Mouse (Mus musculus) left cerebral cortex, adult 8-10 months (tissue): ENCODE results near the gene Rsad2. TPM values are rescaled to one million over a fixed set of nuclear protein-coding genes. Genes with fewer than 3 reads are reported as not detected.
"Not testable (repeated sequence)": the region's sequence is repeated elsewhere in the genome, so short reads cannot be mapped to it uniquely, and the experiment has no call there.

Experiments
- DNase-seq, 2 experiments: peaks; one replicate each; pipeline ENCODE4 v3.0.0; 2022; ENCODE audit warnings: low spot score in 2 of 2
- total RNA-seq, 4 experiments: library from RNA; stranded (reverse); gene quantifications; 2 replicates each; pipeline ENCODE4 v1.2.4; 2022

Rsad2 gene
- total RNA-seq, 4 experiments from 2014 or later = 0.81 to 2.5 (median 1.0) TPM

DNA sequence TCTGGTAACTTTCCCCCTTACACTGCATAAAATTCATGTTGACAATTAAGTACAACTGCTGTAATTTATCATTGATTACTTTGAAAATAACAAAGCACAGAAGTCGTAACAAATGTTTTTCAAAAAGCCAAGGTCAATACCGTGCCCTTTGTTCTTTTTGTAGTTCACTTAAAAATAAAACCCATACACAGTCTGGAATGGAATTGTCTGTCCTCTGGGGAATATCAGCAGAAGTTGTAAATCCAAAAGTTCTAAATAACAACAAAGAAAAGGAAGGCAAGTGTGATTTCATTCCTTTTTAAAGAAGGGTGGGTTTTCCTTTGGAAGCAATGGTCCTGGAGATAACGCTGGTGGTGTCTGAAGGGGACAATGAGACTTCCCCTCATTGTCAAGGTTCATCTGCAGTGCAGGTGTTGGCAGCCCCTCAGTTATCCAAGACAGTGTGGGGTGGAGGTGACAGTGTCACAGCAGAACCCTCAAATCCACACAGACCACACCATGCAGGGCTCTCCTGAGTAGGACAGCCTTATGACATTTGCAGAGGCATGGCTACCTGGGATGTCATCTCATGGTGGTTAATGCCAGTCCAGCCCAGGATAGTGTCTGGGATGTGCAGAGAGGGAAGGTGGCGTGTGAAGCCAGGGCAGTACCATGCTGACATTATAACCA, 9.7 kb downstream of the Rsad2 start:
- no peak for DNase-seq

DNA sequence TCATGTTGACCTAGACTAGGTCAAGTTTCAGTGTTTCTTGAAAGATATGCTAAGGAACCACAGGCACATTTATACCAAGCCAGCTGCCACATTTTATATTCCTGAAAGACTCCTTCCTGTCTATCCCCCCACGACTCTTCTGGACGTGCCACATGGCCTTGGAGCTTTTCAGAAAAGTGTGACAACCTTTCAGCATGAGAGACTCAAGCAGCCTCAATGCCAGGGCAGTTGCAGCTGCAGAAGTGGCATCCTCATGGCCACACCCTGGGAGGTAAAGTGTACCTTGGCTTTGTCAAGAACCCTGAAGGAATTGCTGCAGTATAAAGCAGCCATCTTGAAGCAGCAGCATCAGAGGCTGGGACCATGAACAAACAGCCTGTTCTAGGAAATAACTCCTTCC, 11.7 kb downstream of the Rsad2 start:
- DNase-seq = no peak

DNA sequence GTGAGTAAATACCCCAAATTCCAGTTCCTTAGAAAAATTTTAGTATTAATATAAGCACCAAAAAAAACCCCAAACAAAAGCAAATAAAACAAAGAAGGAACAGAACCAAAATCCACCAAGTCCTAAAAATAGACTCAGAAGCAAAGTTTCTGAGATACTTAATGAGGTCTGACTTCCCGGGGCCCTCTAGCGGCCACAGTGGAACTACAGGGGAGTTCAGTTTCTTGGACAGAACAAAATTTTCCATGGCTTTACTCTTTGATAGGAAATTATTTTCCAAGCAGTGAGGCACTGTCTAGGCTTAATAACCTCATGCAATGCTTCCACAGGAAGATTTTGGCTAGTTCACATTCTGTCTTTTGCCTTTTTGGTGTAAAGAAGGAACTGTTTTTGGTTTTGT, 12.2 kb downstream of the Rsad2 start:
- peak; percentile 35 to 76 for DNase-seq

DNA sequence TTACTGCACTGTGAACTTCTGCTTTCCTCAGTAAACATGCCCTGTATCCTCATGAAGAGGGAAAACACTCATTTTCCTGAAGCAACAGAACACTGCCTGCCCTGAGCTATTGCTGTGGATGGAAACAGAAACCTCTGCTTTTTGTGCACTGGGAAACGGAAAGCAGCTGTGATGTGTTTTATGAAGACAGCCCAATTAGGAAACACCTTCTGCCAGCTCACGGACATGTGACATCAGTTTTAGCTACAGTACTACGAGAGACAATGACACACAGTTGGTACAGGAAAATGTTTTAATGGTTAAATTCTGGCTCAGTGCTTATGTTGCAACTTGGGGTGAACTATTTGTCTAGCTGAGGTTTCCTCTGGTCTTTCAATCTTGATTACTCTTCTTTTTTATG, 16.9 kb downstream of the Rsad2 start:
- DNase-seq = no peak

DNA sequence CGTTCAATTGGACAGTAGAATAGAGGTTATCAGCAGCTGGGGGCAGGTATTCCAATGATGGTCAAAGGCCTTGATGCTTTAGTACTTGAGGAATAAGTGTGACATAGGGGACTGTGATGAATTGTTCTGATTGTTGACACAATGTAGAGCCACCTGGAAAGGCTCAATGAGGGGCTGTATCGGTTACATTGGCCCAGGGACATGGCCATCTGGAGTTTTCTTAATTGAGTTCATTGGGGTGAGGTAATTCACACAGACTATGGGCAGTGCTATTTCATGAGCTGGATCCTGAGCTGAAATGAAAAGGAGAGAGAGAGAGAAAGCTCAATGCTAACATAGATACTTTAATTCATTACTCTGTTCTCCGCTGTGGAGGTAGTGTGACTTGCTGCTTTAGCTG, 18.3 kb downstream of the Rsad2 start:
- DNase-seq = no peak

DNA sequence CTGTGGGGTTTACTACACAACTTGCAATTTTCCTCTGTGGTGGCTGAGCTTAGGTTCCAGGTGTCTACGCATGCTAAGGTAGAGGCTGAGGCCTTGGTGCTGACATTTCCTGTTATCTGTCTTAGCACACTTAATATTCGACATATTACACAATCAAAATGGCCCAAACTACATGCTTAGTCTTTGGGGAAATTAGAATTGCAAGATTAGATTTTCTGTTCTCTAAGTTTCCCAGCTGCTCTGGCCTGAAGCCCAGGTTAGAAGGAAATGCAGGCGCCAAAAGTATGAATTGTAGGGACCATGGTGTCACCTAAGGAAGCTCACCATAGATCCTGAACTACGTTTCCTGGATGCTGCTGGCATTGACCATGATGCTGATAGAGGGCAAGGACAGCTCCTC, 19.9 kb downstream of the Rsad2 start:
- no peak for DNase-seq

DNA sequence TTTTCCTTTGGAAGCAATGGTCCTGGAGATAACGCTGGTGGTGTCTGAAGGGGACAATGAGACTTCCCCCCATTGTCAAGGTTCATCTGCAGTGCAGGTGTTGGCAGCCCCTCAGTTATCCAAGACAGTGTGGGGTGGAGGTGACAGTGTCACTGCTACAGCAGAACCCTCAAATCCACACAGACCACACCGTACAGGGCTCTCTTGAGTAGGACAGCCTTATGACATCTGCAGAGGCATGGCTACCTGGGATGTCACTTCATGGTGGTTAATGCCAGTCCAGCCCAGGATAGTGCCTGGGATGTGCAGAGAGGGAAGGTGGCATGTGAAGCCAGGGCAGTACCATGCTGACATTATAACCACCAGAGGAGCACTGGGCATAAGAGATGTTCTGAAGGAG, 27.5 kb downstream of the Rsad2 start:
- DNase-seq = not testable (repeated sequence)

DNA sequence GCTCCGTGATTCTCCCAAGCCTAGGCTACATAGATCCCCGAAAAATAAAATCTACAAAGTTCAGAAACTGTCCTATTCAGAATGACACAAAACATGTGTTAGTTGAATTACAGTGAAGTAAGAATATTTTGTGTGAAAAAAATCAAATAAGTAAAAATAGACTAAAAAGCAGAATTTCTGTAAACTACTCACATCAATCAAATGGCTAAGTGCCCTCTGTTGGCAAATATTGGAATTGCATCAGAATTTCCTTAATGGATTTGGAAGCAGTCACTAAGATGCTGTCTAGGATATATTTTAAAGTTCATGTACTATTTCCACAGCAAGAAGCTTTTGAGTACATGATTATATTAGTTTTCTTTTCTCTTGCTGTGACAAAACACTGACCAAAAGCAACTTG, 31.4 kb downstream of the Rsad2 start:
- DNase-seq = no peak

DNA sequence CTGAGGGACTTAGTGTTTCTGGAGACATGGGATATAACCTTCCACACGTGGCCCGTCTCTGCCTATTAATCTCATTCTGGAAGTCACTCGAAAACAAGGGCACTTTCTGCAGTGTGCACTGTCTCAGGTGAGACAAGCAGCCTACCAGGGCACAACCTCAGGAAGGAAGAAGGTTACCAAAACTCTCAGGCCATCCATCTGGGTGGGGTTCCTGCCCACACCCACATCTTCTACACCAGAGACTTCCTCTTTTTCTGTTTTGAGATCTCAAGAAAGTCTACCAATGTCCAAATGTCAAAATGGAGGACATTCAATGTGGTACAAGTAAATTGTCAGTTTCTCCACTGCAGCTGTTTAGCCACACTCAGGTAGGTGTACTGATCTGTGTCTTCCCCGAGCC, 37.9 kb downstream of the Rsad2 start:
- no peak for DNase-seq

DNA sequence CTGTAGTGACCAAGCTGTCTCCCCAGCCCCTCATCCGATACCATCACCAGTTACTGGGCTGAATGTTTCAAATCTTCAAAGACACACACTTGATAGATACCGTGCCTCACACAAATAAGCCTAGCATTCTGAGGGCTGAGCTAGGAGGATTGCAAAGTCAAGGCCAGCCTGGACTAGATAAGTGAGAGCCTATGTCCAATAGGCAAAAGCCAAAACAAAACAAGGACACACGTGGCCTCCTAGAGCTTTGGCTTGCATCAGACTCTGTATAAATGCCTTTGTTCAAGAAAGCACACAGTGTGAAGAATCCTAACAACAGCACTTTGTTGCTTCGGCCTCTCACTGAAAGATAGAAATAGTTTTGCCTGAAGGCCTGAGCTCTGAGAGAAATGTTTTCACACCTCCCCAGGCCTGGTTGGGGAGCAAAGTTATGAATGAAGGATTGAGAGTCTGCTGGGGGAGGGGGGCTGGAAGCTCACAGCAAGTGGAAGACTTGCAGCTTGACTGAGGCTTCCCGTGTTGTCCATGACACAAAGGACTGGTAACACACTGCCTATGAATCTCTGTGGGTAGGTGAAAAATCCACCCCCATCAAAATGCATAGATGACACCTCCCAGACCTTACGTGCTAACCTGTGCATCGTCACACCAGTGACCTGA, 39.5 kb downstream of the Rsad2 start:
- no peak for DNase-seq

DNA sequence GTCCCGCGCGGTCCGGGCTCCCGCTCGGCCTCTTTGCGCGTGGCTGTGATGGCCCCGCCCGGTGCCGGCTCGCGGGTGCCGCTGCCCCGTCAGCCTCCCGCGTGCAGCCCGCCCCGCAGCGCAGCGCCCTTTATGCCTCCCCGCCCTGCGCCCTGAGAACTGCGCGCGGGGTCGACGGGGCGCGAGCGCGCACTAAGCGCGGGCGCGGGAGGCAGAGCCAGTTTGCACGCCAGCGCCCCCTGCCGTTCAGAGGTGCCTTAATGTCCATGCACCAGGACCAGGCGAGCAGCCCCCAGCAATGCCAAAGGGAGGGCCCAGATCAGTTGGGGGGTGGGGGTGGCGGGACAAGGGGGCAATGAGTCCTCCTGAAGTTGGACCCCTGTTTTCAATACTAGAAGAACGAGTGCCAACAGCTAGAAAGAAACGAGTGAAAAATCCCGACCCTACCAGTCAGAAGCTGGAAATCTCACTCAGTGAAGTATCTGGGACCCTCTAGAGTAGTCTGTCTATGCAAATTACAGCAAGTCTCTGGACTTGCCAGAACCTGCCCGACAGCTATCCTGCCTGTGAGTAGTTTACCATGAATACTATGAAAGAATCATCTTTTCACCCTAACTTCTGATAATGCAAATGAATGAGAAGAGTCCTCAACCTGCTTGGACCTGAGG, 41.0 kb downstream of the Rsad2 start, which contains the start of gene Rnf144a:
Gene Rnf144a (minus strand): TSS at position 151 of the 668 bp plus-strand sequence.
- peak; percentile 79 to 92 for DNase-seq

DNA sequence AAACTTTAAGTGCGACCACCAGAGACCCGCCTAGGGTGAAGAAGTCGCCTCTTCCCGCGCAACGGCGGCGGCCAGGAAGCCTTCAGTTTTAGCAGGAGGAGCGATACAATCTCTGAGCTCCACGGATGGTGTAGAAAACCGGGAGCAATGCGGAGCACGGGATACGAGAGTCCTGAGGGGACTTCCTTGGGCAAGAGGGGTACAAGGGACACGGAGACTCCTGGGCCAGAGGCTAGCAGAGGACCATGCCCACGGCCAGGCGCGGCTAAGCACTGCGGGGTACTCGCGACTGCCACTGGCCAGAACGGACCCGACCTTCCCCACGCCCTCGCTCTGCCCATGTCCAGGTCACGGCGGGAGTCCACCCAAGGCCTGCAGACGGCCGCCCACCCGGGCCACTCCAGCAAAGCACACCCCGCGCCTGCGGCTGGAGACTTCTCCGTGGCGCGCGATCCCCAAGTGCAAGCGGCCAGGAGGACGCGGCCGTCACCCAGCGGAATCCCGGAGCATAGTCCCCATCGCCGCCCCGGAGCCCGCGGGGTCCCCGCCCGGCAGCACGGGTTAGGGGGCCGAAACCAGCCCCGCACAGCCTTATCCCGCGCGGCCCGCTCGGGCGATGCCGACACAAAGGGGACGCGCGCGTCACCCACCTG, 41.7 kb downstream of the Rsad2 start:
- peak in 1 of 2 experiments; percentile 58 for DNase-seq

DNA sequence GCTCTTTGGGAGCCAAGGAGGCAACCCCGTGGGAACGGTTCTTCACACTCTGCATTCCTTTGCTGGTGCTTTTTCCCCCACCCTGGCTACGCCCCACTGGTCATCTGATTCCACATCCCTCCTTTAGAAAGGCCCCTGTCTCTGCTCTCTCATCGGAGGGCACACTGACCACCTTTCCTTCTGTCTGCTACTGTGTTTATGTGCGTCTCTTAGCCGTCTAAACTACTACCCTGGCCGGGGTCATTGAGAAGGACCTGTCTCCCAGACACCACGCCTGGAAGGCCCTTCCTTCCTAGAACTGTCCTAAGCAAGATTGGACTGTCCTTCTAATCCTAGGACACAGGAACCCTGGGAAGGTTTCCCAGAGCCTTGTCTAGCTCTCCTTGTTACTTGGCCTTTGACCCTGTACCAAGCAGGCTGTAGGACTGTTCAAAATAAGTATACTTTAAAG, 42.3 kb downstream of the Rsad2 start:
- no peak for DNase-seq

DNA sequence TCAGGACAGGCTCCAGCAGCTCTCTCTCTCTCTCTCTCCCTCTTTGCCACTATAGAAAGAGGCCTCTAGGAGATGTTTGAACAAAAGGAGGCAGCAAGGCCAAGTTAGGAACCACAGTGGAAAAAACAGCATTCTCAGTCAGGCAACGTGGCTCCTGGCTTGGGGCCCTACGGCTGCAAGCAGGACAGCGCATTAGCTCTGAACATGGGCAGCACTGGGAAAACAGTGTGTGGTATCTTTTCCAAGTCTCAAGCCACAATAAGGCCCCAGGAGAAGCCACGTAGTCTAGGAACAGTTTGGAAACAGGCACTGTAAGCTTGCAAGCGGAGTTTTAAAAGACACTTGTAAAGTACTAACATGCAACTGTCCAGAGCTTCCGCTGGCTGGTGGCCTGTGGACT, 43.5 kb downstream of the Rsad2 start:
- no peak for DNase-seq

DNA sequence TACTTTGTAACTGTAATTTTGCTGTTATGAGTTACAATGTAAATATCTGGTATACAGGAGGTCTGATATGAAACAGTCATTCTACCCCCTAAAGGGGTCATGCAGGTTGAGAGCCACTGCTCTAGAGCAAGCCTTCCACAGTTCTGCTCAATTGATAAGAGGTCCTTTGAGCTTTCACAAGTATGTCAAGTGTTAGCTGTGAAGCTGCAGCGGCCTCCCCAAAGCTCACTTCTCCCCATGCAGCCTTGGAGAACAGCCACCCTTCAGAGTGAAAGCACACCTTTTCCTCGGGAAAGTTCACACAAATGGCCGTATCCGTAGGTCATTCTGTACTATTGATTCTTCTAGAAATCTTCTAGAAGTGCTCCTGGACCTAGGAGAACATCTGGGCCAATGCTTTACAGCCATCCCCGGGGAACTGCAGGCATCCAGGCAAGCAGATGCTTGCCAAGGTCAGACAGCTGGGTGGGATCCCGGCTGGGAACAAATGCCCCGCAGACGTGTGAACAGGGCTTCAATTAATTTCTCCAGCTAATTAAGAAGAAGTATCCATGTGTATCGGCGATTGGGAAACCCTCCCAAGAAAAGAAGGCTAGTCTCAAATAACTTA, 44.3 kb downstream of the Rsad2 start:
- DNase-seq = no peak

DNA sequence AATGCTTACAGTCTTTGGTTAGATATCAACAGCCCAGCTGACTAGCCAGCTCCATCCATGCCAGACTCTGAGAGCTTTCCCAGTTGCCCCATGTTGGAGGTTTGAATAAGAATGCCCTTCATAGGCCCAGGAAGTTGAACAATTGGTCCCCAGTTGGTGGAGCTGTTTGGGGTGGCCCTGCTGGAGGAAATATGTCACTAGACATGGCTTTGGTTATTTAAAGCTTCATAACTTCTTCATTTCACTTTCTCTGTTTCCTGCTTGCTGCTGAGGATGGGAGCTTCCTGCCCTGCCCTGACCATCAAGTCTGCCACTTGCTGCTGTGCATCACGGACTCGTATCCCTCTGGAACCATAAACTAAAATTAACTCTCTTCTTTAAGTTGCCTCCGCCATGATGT, 45.8 kb downstream of the Rsad2 start:
- DNase-seq = no peak

DNA sequence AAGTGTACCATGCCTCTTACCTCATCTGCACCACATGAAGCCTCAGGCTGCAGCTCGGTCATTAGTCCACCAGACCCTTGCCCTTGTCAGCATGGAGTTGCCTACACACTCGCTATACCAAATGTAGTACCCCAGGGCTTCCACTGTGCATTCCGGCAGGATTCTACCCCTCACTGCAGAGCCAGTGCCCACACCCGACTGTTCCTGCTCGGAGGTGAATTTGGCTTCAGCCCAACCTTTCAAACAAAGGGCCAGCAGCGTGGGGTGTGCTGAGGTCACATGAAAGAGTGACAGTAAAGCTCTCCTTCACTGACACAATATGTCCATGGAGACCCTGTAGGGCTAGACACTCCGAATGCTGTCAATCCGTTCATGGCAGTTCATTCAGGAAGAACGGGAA, 47.5 kb downstream of the Rsad2 start:
- DNase-seq = no peak

DNA sequence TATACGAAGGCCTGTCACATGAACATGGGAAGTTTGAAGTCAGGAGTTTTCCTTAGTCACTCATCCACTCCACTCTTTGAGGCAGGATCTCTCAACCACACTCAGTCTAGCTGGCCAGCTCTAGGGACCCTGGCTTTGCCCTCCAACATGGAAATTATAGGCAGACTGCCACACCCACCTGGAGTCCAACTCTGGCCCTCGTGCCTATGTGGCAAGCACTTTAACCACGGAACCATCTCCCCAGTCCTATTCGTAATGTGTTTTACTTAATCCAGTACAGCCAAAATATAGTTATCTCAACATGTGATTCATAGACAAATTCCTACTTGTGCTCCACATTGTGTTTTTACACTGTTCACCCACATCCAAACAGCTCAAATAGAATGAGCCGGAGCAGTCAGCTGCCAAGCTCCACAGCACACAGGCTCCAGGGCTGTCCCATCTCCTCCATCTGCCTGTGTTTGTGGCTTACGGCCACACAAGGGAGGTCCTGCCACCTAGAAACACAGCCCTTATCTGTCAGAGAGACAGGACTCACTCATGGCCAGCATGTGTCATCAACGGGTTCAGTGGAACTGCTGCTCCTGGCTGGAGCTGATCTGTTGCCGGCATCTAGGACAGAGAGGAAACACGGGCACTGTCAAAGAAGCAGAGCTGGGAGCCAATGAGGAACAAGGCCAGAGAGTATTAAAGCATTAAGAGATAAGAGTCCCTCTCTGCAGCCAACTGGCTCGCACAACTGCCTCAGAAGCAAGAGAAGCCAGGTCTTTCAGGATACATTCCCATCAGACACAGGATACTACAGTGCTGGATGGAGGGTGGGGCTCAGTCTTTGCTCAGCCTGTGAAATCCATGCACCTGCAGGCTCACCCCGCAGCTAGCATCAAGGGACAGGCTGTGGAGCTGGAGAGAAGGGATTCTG, 51.2 kb downstream of the Rsad2 start:
- no peak for DNase-seq

DNA sequence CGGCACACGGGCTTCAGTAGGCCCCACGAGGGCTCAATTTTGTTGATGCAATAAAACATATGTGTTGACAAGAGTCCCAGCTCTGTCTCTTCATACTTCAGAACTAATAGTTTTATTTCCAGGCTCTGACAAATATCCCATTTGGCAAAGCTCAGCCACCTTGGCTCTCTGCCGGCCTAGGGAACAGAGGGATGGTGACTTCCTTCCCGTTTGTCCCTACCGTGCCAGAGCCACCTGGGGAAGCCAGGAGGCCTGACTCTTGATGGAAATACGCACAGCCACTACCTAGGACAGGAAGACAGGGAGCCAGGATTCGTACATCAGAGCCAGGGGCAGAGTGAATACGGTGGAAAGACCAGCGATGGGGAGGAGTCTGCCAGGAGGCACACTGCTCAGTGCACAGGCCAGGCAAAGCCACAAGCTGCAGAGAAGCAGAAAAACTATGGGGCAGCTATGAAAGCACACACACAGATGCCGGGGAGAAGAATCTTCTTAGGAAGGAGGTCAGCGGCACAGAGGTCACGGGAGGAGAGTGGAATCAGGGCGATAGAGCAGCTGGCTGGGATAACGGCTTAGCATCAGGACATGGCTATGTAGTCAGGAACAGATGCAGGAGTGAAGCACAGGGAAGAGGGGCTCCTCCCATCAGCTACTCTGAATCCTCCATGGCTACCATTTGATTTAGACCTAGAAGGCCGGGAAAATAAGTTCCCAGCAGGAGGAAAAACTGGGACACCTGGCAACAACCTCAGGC, 52.7 kb downstream of the Rsad2 start:
- no peak for DNase-seq
